Mouse (Mus musculus) brain, embryonic 14.5 days (tissue): ENCODE results near the gene 5330417C22Rik.

ENCODE experiments used
- CTCF ChIP-seq: fragments of 200-500 bp; IDR thresholded peaks from 2 replicates; pipeline ENCODE4 v1.5.1; 2012; ENCODE audit warnings: inconsistent platforms, mild to moderate bottlenecking, moderate library complexity, borderline replicate concordance; ENCODE audit not compliant: insufficient read depth, insufficient read length; ENCODE audit errors: extremely low read depth
- POLR2A ChIP-seq: fragments of 200-500 bp; IDR thresholded peaks from 2 replicates; pipeline ENCODE4 v1.6.1; 2012; ENCODE audit warnings: mild to moderate bottlenecking, inconsistent platforms, borderline replicate concordance; ENCODE audit not compliant: poor library complexity, insufficient read depth, insufficient read length, severe bottlenecking; ENCODE audit errors: extremely low read depth

DNA sequence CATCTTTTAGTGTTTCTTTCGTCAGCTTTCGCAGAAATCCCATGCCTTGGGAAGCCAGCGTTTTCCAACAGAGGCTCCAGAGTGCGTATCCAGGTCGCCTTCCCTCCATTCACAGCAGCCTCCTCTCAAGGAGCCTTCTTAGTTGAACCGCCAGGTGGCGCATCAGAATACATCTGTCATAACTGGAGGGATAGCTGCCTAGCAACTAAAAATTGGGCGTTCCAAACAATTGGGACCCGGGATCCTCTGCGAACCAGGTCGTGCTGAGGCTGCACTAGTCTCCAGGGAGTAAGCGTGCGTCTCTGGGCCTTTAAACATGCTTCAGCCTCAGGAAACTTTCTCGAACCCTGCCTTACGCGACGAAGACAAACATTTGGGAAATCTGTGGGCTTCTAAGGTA is 967 bp upstream of the 5330417C22Rik start:
- TF ChIP-seq CTCF (peak; percentile 90), POLR2A (no peak)
